Mouse (Mus musculus): ENCODE results near the gene Il2rb. TPM values are rescaled to one million over a fixed set of nuclear protein-coding genes. Genes with fewer than 3 reads are reported as not detected.
A peak's percentile ranks its signal among the peaks of the same experiment; 100 is the strongest.

Il2rb gene
- total RNA-seq, 2 experiments from 2014 or later: 0.06 to 0.26 TPM

DNA sequence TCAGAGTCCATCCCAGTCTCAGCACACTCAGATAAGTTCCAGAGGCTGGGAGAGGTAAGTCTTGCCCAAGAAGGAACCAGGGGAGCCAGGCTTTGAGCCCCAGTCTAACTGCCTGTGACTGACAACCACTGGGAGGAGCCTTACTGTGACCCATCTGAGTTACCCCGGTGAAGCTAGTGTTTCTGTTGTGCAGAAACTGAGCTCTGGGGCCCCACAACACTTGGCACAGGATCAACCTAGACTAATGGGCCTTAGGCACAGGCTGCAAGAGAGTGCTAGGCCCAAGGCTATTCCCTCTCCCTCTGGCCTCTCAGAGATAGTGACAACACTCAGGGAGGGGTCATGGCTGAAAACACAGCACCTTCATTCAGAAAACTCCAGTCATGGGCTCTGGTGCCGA, 43.9 kb downstream of the Il2rb start:
- intact Hi-C loops (cut with DNase I): no loop called here
- DNase-seq (ENCODE audit: low spot score): no peak

DNA sequence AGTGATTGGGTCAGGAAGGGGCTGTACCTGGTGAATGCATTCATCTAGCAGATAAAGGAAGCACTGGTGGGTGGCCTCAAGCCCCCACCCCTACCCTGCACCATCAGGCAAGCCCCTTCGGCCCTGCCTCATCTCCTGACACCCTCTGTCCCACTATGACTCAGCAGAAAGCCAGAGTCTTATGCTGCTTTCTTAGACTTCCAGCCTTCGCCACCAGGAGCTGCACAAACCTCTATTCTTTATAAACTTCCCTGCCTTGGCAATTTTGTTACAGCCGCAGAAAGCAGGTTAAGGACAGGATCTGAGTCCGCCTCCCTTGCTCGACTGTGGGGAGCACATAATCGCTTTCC, 44.7 kb downstream of the Il2rb start:
- DNase-seq (ENCODE audit: low spot score): no peak
- intact Hi-C loops (cut with DNase I): no loop called here

DNA sequence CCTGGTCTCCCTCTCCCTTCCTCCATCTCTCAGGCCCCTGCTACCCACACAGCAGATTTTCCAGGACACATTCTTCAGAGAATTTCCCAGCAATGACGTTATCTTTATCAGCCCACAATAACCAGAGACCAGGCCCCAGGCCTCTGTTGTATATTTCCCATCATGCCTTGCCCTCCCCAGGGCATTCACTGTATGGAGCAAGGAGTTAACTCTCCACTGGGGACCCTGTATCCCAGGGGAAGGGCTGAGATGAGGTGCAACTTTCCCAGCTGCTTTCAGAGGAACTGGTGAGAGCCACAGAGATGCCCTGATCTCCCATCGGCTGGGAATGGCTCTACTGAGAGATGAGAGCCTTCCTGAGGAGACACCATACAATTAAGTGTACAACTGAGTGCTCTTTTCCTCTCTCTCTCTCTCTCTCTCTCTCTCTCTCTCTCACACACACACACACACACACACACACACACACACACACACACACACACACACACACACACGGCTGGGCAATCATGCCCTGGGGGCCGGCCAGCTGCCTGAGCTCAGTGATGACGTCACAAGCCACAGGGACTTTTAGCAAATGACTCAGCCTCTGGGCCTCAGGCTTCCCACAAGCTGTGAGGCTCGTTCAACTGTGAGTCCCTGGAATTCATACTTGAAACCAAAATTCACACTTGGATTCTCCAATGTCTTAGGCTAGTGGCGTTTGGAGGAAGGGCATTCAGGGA, 45.2 kb downstream of the Il2rb start:
- DNase-seq (ENCODE audit: low spot score): peak; percentile 55
- intact Hi-C loops (cut with DNase I): loop anchor here (2.0 kb wide), 2 partner anchors 65 to 133 kb away; no protein-coding TSS in a partner anchor

DNA sequence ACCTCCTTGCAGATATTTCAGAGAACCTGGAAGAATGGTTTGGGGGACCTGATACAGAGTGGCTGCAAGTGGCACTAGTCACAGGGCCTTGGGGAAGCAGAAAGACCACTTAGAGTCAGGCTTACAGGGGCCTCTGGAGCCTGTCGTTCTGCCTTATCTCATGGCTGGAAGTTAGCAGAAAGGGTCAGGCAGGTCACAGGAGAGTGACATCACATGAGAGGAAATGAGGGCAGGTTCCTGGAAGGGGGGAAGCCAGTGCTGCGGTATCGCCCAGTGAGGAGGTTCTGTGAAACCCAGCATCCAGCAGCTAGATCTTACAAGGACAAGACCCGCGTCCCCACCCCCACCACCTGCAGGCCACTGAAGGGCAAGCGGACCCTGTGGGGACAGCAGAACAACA, 45.9 kb downstream of the Il2rb start:
- intact Hi-C loops (cut with DNase I): loop anchor here (2.0 kb wide), 2 partner anchors 66 to 134 kb away; no protein-coding TSS in a partner anchor
- no peak for DNase-seq (ENCODE audit: low spot score)

DNA sequence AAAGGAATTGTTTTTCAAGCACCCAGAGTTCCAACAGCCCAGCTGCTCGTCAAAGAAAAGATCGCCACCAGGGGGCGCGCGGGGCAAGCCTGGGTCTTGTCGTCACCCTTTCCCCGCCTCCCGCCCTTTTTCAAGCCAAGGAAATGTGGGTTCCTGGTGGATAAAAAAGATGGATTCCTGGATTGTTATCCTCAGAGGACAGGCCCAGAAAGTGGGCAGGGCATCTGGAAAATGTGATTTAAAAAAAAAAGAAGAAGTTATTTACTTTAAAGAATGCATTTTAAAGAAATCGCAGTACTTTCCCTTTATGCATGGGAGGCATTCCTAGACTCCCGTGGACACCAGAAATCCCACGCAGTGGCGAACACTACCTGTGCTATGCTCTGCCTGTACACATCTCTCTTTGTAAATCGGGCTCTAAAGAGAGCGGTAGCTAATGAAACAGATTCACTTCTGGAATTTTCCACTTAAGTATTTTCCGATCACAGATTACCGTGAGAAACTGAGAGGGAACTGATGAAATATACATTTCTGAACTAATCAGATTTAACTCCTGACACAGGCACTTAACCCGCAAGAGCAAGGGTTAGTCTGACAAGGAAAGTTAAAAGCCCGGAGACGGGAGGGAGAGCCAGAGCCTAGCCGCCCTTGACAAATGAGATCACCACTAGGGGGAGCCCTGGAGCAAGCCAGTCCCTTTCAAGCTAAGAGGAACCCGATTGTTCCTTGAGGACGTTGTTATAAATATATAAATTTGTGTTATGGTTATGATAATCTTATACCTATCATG, 47.1 kb downstream of the Il2rb start:
- intact Hi-C loops (cut with DNase I): loop anchor here (2.0 kb wide), 2 partner anchors 67 to 135 kb away; no protein-coding TSS in a partner anchor
- peak; percentile 82 for DNase-seq (ENCODE audit: low spot score)

DNA sequence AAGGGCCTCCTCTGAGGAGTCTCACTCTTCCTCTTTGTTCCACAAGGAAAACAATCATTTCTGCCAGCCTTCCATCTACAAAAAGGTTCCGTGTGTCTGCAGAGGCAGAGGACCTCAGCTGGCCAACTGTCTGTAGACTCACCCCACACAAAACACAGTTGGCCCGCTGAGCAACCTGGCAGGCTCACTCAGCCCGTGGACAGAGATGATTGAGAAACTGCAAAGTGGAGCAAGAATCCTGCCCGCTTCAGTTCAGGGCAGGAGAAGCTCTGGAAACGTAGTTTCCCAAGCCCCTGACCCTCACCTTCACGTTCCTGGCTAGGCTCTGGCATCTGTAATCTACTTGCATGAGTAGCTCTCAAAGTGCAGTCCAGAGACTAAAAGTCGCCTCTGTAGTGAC, 48.0 kb downstream of the Il2rb start:
- DNase-seq (ENCODE audit: low spot score): no peak
- intact Hi-C loops (cut with DNase I): no loop called here

DNA sequence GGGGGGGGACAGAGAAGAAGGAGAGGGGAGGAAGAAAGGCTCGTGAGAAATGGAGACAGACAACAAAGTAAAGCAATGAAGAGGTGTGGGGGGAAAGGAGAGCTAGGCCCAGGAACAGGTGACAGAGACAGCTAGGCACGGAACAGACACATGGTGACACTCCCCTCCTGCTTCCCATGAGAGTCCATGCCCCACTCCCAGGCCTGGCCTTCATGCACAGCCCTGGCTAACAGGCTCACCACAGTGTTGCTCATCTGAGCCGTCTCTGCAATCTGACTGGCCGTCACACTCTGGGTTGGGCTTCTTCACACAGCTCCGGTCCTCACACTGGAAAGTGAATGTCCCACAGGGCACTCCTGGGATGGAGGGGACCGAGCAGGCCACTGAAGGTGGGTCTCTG, 51.2 kb downstream of the Il2rb start:
- intact Hi-C loops (cut with DNase I): no loop called here
- no peak for DNase-seq (ENCODE audit: low spot score)

DNA sequence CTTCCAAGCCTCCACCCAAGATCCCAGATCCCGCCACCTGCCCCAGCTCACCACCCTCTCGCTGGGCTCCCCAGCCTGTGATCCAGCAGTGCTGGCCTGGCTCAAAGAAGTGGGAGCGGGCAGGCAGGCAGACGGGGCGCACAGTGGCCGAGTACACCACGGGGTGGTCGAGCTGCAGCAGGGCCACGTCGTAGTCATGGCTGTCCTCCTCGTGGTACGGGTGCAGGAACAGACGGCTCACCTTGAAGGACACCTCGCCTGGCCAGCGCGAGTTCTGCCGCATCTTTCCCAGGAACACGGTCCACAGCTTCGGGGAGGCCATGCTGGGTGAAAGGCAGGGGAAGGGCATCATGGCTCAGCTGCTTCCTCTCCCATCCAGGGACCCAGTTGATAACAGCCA, 52.8 kb downstream of the Il2rb start:
- DNase-seq (ENCODE audit: low spot score): no peak
- intact Hi-C loops (cut with DNase I): no loop called here

DNA sequence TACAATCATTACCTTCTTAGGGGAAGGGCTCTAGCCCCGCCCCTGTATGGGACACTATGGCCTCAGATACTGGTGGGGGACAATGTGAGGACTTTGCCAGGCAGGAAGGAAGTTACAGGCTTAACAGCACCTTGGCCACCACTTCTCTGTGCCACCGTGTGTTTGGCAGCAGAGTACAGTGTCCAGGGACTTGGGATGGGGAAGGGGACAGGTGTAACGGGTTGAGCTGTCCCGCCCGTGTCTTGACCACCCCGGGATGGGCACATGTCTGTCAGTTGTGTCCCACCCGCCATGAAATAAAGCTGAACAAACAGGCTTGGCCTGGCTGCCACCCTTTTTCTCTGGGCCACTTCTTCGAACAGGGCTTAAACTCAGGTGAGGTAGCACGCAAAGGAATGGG, 56.1 kb downstream of the Il2rb start:
- DNase-seq (ENCODE audit: low spot score): no peak
- intact Hi-C loops (cut with DNase I): loop anchor here (5.0 kb wide), 1 partner anchor 182 kb away; no protein-coding TSS in a partner anchor

DNA sequence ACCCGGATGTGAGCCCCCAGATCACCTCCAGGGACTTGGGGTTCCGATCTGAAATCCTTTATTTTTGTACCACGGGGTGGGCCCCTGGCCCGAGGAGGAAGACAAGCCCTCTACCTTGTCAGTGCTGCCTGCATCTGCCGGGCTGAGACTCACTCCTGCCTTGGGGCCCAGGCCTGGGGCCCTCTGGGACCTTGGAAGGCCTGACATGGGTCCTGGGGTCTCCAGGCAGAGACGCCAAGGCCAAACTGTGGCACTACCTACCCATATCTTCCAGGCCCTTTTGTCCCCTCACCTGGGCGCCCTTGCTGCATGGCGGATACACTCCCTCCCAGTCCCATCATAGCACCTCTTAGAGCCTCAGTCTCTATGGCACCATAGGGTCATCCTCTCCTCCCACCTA, 56.6 kb downstream of the Il2rb start:
- intact Hi-C loops (cut with DNase I): loop anchor here (5.0 kb wide), 1 partner anchor 181 kb away; no protein-coding TSS in a partner anchor
- DNase-seq (ENCODE audit: low spot score): no peak

DNA sequence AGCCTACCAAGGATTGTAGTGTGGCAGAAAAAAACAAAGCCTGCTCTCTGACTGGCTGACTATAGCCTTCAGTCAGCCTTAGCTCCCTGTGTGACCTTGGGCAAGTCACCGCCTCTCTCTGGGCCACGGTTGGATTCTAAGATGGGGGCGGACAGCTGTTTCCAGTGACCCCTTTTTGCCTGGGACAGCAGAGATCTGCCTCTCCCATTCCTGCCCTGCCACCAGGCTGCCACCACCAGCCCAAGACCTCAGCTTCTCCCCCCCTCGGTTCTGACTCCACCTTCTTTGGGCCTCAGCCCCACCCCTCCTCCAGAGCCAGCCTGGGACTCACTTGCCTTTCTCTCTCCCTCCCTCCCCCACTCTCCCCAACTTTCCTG, 57.1 kb downstream of the Il2rb start:
- intact Hi-C loops (cut with DNase I): loop anchor here (5.0 kb wide), 1 partner anchor 181 kb away; no protein-coding TSS in a partner anchor
- DNase-seq (ENCODE audit: low spot score): no peak

DNA sequence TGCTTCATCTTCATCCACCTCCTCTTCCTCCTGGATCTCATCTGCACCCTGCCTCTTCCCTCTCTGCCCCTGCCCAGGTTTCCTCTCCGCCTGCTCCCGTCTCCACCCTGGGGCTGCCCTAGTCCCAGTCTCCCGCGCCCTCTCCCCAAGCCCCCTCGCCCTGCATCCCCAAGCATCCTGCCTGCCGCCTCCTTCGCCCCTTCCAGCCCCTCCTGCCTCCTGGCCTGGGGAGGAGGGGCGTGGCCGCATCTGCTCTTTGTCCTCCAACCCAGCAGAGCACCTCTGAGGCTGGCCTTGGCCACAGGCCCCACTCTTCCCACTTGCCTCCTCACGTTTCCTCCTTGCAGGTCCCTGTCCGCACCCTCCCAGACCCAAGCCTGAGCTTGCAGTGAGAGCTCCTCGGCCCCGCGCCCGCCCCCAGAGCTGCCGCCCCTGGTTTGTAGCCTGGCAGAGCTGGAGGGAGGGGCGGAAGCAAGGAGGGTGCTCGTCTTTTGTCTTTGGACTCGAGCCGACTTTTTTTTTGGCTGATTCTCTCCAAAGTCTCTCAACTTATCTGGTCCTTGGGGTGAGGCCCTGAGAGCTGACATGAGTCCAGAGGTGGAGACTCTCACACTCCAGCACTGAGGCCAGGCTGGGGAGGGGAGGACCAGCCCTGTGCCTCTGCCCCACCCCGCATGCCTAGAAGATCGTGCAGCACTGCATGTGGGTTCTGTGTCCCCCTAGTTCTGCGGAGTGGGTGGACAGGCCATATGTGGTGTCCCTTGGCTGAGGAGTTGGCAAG, 57.6 kb downstream of the Il2rb start:
- DNase-seq (ENCODE audit: low spot score): peak; percentile 59
- intact Hi-C loops (cut with DNase I): loop anchor here (5.0 kb wide), 1 partner anchor 180 kb away; no protein-coding TSS in a partner anchor

DNA sequence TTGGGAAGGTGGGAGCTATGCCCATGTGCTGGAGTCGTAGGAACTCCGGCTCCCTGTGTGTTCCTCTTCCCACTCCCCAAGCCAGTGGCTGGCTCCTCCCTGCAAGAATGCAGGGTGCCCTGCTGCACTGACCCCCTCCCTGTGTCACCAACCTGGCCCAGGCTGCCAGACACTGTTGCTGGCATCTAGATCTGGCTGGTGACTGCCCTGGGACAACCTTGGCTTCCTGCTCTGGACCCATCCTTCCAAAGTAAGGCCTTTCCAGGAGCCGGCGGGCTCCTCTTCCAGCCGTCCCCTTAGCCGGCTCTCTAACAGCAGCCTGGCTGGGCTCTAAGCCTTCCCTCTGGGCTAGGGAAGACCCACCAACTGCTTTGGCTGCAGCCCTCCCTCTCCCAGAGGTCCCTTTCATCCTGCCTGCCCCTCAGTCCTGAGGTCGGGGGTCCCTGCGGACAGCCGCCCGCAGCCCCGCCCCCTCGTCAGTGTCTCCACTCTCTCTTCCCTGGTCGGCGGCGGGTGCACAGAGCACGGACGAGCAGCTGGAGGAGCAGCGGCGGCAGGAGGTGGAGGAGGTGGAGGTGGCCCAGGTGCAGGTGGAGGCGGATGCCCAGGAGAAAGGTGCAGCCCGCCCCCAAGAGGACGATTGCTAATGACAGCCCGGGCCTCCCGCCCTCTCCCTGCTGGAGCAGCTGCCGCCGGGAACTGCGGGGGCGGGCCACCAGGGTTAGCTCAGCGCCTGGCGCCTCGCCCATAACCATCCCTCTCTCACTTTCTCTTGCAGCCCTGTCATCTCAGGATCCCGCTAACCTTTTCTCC, 58.5 kb downstream of the Il2rb start:
- intact Hi-C loops (cut with DNase I): loop anchor here (5.0 kb wide), 1 partner anchor 179 kb away; no protein-coding TSS in a partner anchor
- peak; percentile 79 for DNase-seq (ENCODE audit: low spot score)

DNA sequence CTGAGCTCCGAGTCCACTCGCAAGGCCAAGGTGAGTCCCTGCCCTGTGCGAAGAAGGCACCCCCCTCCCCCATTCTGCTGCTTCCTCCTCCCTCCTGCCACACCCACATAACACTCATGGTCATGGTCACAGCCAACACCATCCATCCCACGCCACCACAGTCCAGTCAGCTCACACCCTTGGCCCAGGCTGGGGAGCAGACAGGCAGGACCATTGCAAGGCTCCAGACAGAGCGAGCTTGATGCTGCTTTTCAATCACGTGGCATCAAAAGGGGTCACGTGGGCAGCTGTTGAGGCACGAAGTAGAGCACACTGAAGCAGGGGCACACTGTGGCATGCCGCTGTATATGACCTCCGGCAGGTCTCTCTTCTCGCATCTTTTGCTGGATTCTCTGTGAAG, 59.4 kb downstream of the Il2rb start:
- DNase-seq (ENCODE audit: low spot score): no peak
- intact Hi-C loops (cut with DNase I): loop anchor here (5.0 kb wide), 1 partner anchor 178 kb away; no protein-coding TSS in a partner anchor

DNA sequence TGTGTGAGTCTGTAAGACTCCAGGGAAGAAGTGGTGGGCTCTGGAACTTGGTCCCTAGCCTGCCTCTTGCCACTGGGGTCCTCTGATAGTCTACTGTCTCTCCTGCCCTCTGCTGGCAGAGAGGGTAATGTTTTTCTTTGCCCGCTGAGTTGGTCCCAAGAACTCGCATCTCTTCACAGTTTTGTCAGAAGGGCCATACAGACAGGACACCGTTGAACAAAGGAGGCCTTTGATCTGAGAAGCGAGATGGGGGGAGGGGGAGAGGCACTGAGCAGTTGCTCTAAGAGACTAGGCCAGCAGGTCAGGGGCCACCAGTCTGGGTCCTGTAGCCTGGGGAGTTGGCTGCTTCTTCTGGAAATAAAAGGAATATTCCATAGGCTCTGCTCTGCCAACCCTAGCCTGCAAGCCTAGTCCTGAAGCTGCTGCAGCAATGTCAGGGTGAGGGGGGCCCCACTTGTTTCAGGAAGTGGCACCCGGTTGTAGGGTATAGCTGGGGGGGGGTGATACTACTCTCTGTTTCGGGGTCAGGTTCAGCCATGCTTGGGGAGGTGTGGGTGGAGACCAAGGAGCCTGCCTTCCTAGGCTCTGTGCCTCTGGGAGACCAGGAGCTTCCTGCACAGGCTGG, 60.1 kb downstream of the Il2rb start:
- intact Hi-C loops (cut with DNase I): loop anchor here (5.0 kb wide), 1 partner anchor 178 kb away; no protein-coding TSS in a partner anchor

DNA sequence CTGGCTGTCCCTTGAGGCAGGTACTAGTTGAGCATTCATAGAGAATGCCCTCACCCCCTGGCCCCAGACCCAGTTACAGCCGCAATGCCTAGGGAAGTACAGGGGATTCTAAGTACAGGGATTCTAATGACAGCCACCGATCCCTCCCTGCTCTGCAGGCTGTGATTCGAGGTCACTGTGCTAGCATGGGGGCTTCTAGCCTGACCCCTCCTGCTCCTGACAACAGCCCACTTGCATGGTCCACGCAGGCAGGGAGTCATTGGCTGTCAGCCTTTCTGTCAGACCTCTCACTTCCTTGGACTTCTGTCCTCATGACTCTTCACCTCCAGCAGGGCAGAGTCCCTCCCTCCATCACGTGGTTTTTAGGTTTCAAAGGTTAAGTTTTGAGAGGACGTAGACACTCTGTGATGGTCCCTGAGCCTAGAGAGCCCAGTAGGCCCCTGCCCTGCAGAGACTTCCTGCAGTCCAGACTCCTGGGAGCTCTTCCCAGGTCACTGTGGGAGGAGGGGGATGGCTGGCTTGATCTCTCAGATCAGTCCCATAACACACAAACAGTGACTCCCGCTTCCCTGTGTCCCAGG, 63.4 kb downstream of the Il2rb start:
- no peak for DNase-seq (ENCODE audit: low spot score)
- intact Hi-C loops (cut with DNase I): no loop called here

More for the DNA sequence above, 60.1 kb downstream of the Il2rb start:
- no peak for DNase-seq (ENCODE audit: low spot score)

DNA sequence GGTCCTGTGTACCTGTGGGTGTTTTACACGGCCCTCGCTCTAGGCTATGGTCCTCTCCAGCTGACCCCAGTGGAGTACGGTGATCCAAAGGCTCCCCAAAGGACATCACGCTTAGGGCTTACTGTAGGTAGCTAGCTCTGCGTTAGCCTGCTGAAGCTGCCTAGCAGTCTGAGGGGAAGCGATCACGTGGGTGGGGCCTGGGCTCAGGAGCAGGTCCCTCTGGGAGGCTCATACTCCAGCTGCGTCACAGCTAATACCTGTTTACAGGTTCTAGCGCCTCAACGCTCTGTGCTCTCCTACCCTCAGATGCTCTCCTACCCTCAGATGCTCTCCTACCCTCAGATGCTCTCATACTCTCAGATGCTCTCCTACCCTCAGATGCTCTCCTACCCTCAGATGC, 64.2 kb downstream of the Il2rb start:
- DNase-seq (ENCODE audit: low spot score): no peak
- intact Hi-C loops (cut with DNase I): no loop called here

DNA sequence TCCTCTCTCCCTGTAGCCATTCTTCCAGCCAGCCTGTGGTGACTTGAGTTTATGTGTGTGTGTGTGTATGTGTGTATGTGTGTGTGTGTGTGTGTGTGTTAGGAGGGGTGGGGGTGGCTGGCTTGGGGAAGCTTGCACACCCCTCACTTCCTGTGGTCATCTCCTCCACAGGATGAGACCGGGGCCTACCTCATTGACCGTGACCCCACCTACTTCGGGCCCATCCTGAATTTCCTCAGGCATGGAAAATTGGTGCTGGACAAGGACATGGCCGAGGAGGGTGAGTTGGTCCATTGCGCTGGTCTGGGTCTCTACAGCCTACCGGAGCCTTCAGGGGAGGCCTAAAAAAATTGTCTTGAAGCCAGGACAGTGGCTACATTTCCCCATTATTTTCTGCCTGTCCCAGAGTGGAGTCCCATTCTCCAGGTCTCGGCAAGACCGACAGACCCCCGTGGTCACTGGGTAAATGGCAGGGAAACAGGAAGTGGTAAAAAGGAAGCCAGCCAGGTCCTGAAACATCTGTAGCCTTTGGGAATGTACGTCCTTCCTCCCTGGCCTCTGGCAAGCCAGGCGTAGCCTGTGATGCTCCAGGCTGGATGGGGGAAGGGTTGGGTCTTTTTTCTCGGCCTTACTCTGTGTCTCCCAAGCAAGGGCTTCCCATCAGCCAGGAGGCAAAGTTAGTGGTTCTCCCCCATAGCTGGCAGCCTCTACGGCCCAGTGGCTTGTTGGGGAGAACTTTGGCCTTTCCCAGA, 65.0 kb downstream of the Il2rb start:
- no peak for DNase-seq (ENCODE audit: low spot score)
- intact Hi-C loops (cut with DNase I): loop anchor here (2.0 to 10.0 kb wide), 2 partner anchors 23 to 255 kb away; partner anchors contain the start of genes Ift27 and Mpst
